Mouse (Mus musculus) hindbrain, embryonic 11.5 days (tissue): ENCODE measurements at regions not wholly inside any gene's neighbourhood (a gene's known extent, or its start where the extent isn't known, plus 50 kb on each side); places are given as distances from the start of the nearest gene placed in this dataset.

ENCODE experiments used
- ATAC-seq: fragments of 200-750 bp; cut with Nextera tagmentation; 2 replicates; pipeline ENCODE4 v1.8.0; 2017; ENCODE audit warnings: mild to moderate bottlenecking, moderate TSS enrichment, moderate library complexity; ENCODE audit not compliant: low FRiP score
- DNase-seq: peaks from one replicate; pipeline ENCODE4 v3.0.0-alpha.2; 2015; ENCODE audit warnings: low spot score
- H3K27ac ChIP-seq: fragments of 300-500 bp; sonication (generic); 2 replicates; pipeline ENCODE4 v1.5.1; 2014; ENCODE audit warnings: mild to moderate bottlenecking, low read depth, low read length
- H3K27me3 ChIP-seq: fragments of 300-500 bp; sonication (generic); 2 replicates; pipeline ENCODE4 v1.6.1; 2014; ENCODE audit warnings: mild to moderate bottlenecking, low read length, moderate library complexity, mixed read lengths; ENCODE audit not compliant: control insufficient read depth, insufficient read depth
- H3K36me3 ChIP-seq: fragments of 300-500 bp; sonication (generic); 2 replicates; pipeline ENCODE4 v1.6.1; 2014; ENCODE audit warnings: mild to moderate bottlenecking, low read length, moderate library complexity, mixed read lengths; ENCODE audit not compliant: control insufficient read depth, insufficient read depth
- H3K4me1 ChIP-seq: fragments of 300-500 bp; sonication (generic); replicated peaks from 2 replicates; pipeline ENCODE4 v1.6.1; 2014; ENCODE audit warnings: low read length, mixed read lengths; ENCODE audit not compliant: control insufficient read depth, insufficient read depth
- H3K4me2 ChIP-seq: fragments of 300-500 bp; sonication (generic); replicated peaks from 2 replicates; pipeline ENCODE4 v1.6.1; 2014; ENCODE audit warnings: mild to moderate bottlenecking, low read depth, low read length
- H3K4me3 ChIP-seq: fragments of 300-500 bp; sonication (generic); 2 replicates; pipeline ENCODE4 v1.5.1; 2014; ENCODE audit warnings: low read depth, low read length
- H3K9ac ChIP-seq: fragments of 300-500 bp; sonication (generic); 2 replicates; pipeline ENCODE4 v1.6.1; 2014; ENCODE audit warnings: low read depth, low read length
- H3K9me3 ChIP-seq: fragments of 300-500 bp; sonication (generic); 2 replicates; pipeline ENCODE4 v1.6.1; 2016; ENCODE audit warnings: low read length; ENCODE audit not compliant: control insufficient read depth
- WGBS: fragments of 180-500 bp; shearing (Covaris S2); extraction: QIAGEN DNeasy Blood & Tissue Kit; methylation state at CpG from one replicate; pipeline ENCODE4 v1.1.7; 2014; 5-methylcytosine and 5-hydroxymethylcytosine counted together

DNA sequence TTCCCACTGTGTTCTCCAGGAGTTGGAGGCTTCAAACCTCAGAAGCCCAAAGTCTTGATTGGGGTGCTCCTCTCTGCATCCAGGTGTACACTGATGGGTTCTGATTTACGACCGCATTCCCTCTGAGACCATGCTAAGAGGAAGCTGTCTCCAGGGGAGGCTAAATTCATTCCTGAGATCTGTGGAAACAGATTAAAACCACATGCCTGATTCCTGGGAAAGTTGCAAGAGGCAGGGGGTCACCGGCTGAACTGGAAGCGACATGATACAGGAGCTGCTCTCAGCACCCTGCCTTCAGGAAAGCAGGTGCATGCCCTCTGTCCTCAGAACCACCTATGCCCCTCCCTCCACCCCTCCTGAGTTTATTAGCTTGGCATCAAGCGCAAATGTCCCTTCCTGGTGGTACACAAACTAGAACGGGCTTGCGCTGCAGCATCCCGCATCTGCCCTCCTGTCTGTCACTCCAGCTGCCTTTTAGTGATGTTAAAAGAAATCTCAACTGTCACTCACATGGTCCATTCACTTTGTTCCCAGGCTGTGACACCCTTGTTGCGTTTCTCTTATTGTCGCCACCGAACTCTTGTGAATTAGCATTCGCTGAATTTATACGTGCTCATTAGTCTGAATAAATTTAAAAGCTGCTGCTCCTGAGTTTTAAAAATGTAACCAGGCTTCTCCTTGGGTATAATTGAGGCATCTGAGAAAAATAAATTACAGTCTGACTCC, 446.3 kb upstream of the 3110018I06Rik start:
- peak; percentile 1 for DNase-seq
- no peaks in the 10 kb centered on the region; the same call in 1 of the 2 replicates for H3K4me1 ChIP-seq
- H3K4me3 ChIP-seq, result no peak overlapping the region
- H3K4me2 ChIP-seq, result no peak overlapping the region
- WGBS, result 62% methylated on average over 13 of the region's 13 CpGs
- no peaks in the 10 kb centered on the region for H3K36me3 ChIP-seq
- no peak overlapping the region for H3K27ac ChIP-seq
- no peaks in the 10 kb centered on the region for H3K9me3 ChIP-seq
- ATAC-seq, result no peak
- no peak overlapping the region for H3K9ac ChIP-seq
- no peaks in the 10 kb centered on the region for H3K27me3 ChIP-seq

- Histone ChIP-seq H3K4me3 (no peak overlapping the region), H3K27ac (no peak overlapping the region), H3K27me3 (no peaks in the 10 kb centered on the region), H3K9ac (no peak overlapping the region), H3K4me2 (no peak overlapping the region), H3K4me1 (no peaks in the 10 kb centered on the region; the same call in 1 of the 2 replicates), H3K9me3 (no peaks in the 10 kb centered on the region), H3K36me3 (no peaks in the 10 kb centered on the region)
- 91% methylated on average over 3 of the region's 3 CpGs for WGBS
- DNase-seq, result no peak
- no peak for ATAC-seq
These were observed 441.9 kb upstream of the 3110018I06Rik start for GRCm38 (mm10) chr12:107046496-107046895.

GRCm38 (mm10) chr12:107047059-107047531, 441.3 kb upstream of the 3110018I06Rik start:
- H3K4me2 ChIP-seq, result no peak overlapping the region
- 73% methylated on average over 13 of the region's 13 CpGs for WGBS
- DNase-seq (no peak), ATAC-seq (no peak)
- H3K36me3 ChIP-seq, result no peaks in the 10 kb centered on the region
- H3K4me3 ChIP-seq, result no peak overlapping the region
- H3K9me3 ChIP-seq, result no peaks in the 10 kb centered on the region
- no peaks in the 10 kb centered on the region; the same call in 1 of the 2 replicates for H3K4me1 ChIP-seq
- no peak overlapping the region for H3K9ac ChIP-seq
- no peak overlapping the region for H3K27ac ChIP-seq
- H3K27me3 ChIP-seq, result no peaks in the 10 kb centered on the region

GRCm38 (mm10) chr12:107050891-107051635, 437.4 kb upstream of the 3110018I06Rik start:
- H3K27me3 ChIP-seq, result no peaks in the 10 kb centered on the region
- H3K4me3 ChIP-seq, result no peak overlapping the region
- WGBS, result 83% methylated on average over 7 of the region's 7 CpGs
- no peak for DNase-seq
- no peak for ATAC-seq
- no peaks in the 10 kb centered on the region for H3K36me3 ChIP-seq
- no peak overlapping the region for H3K4me2 ChIP-seq
- H3K9me3 ChIP-seq, result no peaks in the 10 kb centered on the region
- no peaks in the 10 kb centered on the region for H3K4me1 ChIP-seq
- no peak overlapping the region for H3K9ac ChIP-seq
- no peak overlapping the region for H3K27ac ChIP-seq

DNA sequence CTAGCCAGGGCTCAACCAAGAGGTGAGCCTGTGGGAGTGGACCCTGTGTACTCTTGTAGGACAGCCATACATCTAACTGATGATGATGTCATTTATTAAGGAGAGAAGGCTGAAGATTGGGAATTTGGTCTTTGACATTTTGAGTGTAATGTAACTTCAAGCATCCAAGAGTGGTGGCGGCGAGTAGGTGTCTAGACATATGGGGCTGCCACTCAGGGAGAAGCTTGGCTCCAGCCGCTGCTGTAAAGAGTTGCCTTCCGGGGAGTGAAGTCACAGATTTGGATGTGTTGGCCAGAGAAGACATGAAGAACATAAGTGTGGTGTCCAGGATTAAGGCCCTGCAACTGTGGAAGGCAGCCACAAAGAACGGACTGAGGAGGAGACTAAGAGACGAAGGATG, 436.3 kb upstream of the 3110018I06Rik start:
- Histone ChIP-seq H3K27me3 (no peaks in the 10 kb centered on the region), H3K9ac (no peak overlapping the region), H3K36me3 (no peaks in the 10 kb centered on the region), H3K4me3 (no peak overlapping the region), H3K4me2 (no peak overlapping the region), H3K4me1 (no peaks in the 10 kb centered on the region), H3K9me3 (no peaks in the 10 kb centered on the region), H3K27ac (no peak overlapping the region)
- WGBS, result 91% methylated on average over 6 of the region's 6 CpGs
- DNase-seq (no peak), ATAC-seq (no peak)

DNA sequence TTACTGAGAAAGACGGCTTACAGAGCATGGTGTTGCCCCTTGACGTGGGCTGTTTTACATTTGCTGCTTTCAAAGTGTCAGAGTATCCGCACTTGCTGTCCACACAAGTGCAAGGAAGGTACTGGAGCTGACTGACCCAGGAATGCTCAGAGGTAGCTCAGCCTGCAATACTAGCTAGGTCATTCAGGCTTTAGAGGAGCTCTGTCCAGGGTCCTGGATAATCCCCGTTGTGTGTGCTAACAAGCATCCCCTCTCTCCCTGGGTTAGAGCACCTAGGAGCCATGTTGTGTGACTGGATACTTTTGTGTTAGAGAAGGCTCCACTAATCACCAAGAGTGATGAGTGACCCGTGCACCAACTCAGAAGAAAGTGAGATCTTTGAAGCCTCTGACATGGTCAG, 431.9 kb upstream of the 3110018I06Rik start:
- Histone ChIP-seq H3K4me1 (no peaks in the 10 kb centered on the region), H3K9ac (no peak overlapping the region), H3K4me3 (no peak overlapping the region), H3K27me3 (no peaks in the 10 kb centered on the region), H3K9me3 (no peaks in the 10 kb centered on the region), H3K4me2 (no peak overlapping the region), H3K36me3 (no peaks in the 10 kb centered on the region), H3K27ac (no peak overlapping the region)
- DNase-seq, result peak; percentile 52
- 43% methylated on average over 5 of the region's 5 CpGs for WGBS
- ATAC-seq, result no peak

- H3K4me1 ChIP-seq, result no peaks in the 10 kb centered on the region
- H3K9me3 ChIP-seq, result no peaks in the 10 kb centered on the region
- no peak overlapping the region for H3K4me2 ChIP-seq
- WGBS, result 84% methylated on average over 3 of the region's 3 CpGs
- no peak overlapping the region for H3K9ac ChIP-seq
- H3K4me3 ChIP-seq, result no peak overlapping the region
- no peak for ATAC-seq
- no peak overlapping the region for H3K27ac ChIP-seq
- H3K36me3 ChIP-seq, result no peaks in the 10 kb centered on the region
- no peak for DNase-seq
- no peaks in the 10 kb centered on the region for H3K27me3 ChIP-seq
These were observed 427.9 kb upstream of the 3110018I06Rik start for GRCm38 (mm10) chr12:107060514-107060913.

DNA sequence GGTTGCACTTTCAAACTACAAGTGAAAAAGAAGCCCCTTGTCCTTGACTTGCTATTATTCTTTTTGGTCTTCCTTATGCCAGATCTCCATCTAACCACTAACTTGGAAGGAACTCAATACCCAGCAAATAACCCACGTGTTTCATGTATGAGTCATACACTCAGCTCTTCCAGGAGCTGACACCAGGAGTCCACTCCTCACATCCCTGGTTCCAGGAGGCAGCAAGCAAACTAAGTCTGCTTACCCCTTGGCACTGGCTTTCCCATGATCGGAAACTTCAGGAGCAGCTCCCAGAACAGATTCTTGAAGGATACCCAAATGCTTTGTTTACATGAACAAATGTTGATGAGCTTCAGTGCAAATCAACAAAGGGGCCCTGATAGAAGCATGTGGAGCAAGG, 421.1 kb upstream of the 3110018I06Rik start:
- H3K4me1 ChIP-seq, result no peaks in the 10 kb centered on the region
- H3K9me3 ChIP-seq, result no peaks in the 10 kb centered on the region
- WGBS, result 77% methylated on average over 2 of the region's 2 CpGs
- H3K4me2 ChIP-seq, result no peak overlapping the region
- H3K4me3 ChIP-seq, result no peak overlapping the region
- H3K36me3 ChIP-seq, result no peaks in the 10 kb centered on the region
- no peak overlapping the region for H3K27ac ChIP-seq
- no peak overlapping the region for H3K9ac ChIP-seq
- no peaks in the 10 kb centered on the region for H3K27me3 ChIP-seq
- DNase-seq, result no peak
- no peak for ATAC-seq

- no peak overlapping the region for H3K9ac ChIP-seq
- no peak overlapping the region for H3K4me3 ChIP-seq
- no peak overlapping the region for H3K4me2 ChIP-seq
- no peaks in the 10 kb centered on the region for H3K4me1 ChIP-seq
- no peak overlapping the region for H3K27ac ChIP-seq
- H3K9me3 ChIP-seq, result no peaks in the 10 kb centered on the region
- no peaks in the 10 kb centered on the region for H3K27me3 ChIP-seq
- DNase-seq, result no peak
- WGBS, result 67% methylated on average over 10 of the region's 10 CpGs
- H3K36me3 ChIP-seq, result no peaks in the 10 kb centered on the region
- ATAC-seq, result no peak
These were observed 405.9 kb upstream of the 3110018I06Rik start for GRCm38 (mm10) chr12:107082541-107082940.
